Comparison of ENCODE assay signal across 25 mouse cellular contexts in the genomic region with DNA sequence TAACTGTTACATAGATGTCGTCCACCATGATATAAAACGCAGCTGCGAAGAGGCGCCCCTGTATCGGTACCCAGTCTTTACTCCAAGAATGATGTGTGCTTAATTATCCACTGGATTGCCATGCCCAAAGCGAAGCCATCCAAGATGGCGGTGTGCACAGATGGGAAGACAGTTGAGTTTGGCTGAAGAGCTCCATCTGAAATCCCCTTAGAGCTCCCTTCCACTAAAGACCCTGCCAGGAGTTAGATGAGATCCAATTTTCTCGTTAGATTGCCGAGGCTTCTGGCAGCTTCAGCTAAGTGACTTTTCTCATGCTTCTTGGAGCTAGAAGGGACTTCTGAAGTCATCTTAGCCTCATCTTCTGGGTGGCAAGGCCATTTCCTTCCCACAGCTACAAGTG.
"Had no signal": no experiment of that assay in that cellular context is flagged by ENCODE, and none has a peak within 500 bp of the region (broad histone marks: within the 10 kb centered on the region; RNA-seq: fewer than 3 reads in every experiment).

No protein-coding gene starts in this region.

- H3K4me2 ChIP-seq: heart, embryonic 12.5 days; hindbrain, embryonic 13.5 days; hindbrain, embryonic 15.5 days; kidney, embryonic 15.5 days; limb, embryonic 13.5 days; limb, embryonic 15.5 days; liver, embryonic 12.5 days had no signal

- H3K36me3 ChIP-seq: heart, embryonic 10.5 days; heart, embryonic 12.5 days; hindbrain, embryonic 13.5 days; hindbrain, embryonic 15.5 days; kidney, embryonic 15.5 days; limb, embryonic 15.5 days; liver, embryonic 12.5 days had no signal

- H3K4me3 ChIP-seq: heart, embryonic 10.5 days; heart, embryonic 12.5 days; hindbrain, embryonic 13.5 days; hindbrain, embryonic 15.5 days; kidney, embryonic 15.5 days; limb, embryonic 13.5 days; limb, embryonic 15.5 days; liver, embryonic 12.5 days had no signal

- DNase-seq: gastrocnemius, postnatal 14 days; gastrocnemius, postnatal 36 days; heart, adult 18-20 months; heart, postnatal 10 days; kidney, adult 11 months; kidney, adult 2 months; kidney, adult 9 months; kidney, postnatal 14 days; kidney, postnatal 36 days; layer of hippocampus, adult 9-11 months; layer of hippocampus, postnatal 36 days; left cerebral cortex, postnatal 4 days; lung, adult 18-20 months had no signal

- H3K9me3 ChIP-seq: heart, embryonic 10.5 days; heart, embryonic 12.5 days; hindbrain, embryonic 13.5 days; hindbrain, embryonic 15.5 days; kidney, embryonic 15.5 days; limb, embryonic 13.5 days; limb, embryonic 15.5 days; liver, embryonic 12.5 days had no signal

- H3K27me3 ChIP-seq: hindbrain, embryonic 13.5 days; hindbrain, embryonic 15.5 days; kidney, embryonic 15.5 days; limb, embryonic 13.5 days; limb, embryonic 15.5 days; liver, embryonic 12.5 days had no signal

- H3K9ac ChIP-seq: heart, embryonic 12.5 days; hindbrain, embryonic 13.5 days; hindbrain, embryonic 15.5 days; kidney, embryonic 15.5 days; limb, embryonic 13.5 days; limb, embryonic 15.5 days; liver, embryonic 12.5 days; liver, embryonic 14.5 days had no signal

- ATAC-seq: hindbrain, postnatal 0 days; intestine, embryonic 16.5 days; liver, embryonic 12.5 days had no signal

- H3K4me1 ChIP-seq: hindbrain, embryonic 13.5 days; hindbrain, embryonic 15.5 days; liver, embryonic 12.5 days had no signal

- H3K27ac ChIP-seq: heart, embryonic 10.5 days; hindbrain, embryonic 13.5 days; hindbrain, embryonic 15.5 days; hindbrain, postnatal 0 days; kidney, embryonic 15.5 days; kidney, postnatal 0 days; limb, embryonic 13.5 days; limb, embryonic 15.5 days; liver, embryonic 12.5 days; liver, embryonic 14.5 days had no signal
